In genomic region chr2:30357552-30358510, GRCm38 (mm10) we compare ENCODE assay signal across 8 mouse cellular contexts. TPM values are rescaled to one million over a fixed set of nuclear protein-coding genes. Genes with fewer than 3 reads are reported as not detected.
DNase-seq lines count a peak whose midpoint lies in the region; ATAC-seq and TF ChIP-seq lines count a peak whose summit lies in the region.

No protein-coding gene starts in this region.

- TF ChIP-seq POLR2A in thymus, adult 2 months (IDR thresholded peaks at IDR 0.05; ENCODE audit: control insufficient read depth, extremely low read depth, insufficient read depth, low read length, poor library complexity): no peak

- H3K4me3 ChIP-seq in thymus, adult 2 months (ENCODE audit: control insufficient read depth, insufficient read depth, low read length): no peak overlapping the region; the same call in 1 of the 2 replicates
- peak overlapping the region; percentile 82 for H3K4me3 ChIP-seq in liver, embryonic 12.5 days

- H3K4me2 ChIP-seq in liver, embryonic 12.5 days: peak overlapping the region; percentile 98

- ATAC-seq in CD4-positive, CD25-positive, alpha-beta regulatory T cell, adult 4 months: no peak
- no peak for ATAC-seq in liver, embryonic 12.5 days

- TF ChIP-seq CTCF in thymus, adult 2 months (IDR thresholded peaks at IDR 0.05; ENCODE audit: borderline replicate concordance, control insufficient read depth, extremely low read depth, insufficient read depth, low read length, poor library complexity): no peak

- peak; percentile 13 for DNase-seq in CD4-positive, CD25-positive, alpha-beta regulatory T cell, adult 2 months (ENCODE audit: low read depth, low spot score)
- DNase-seq in thymus, postnatal 14 days: peak; percentile 27
- DNase-seq in thymus, adult 2 months: no peak
- peak; percentile 17 for DNase-seq in heart, adult 8-10 months (ENCODE audit: low spot score)
- peak; percentile 44 for DNase-seq in right cerebral cortex, postnatal 14 days
- no peak for DNase-seq in adipocyte (ENCODE audit: low spot score)

- 73% methylated on average over 8 of the region's 8 CpGs for WGBS in thymus, adult 2 months
- 51% methylated on average over 8 of the region's 8 CpGs for WGBS in liver, embryonic 12.5 days (ENCODE audit: insufficient replicate concordance)

- H3K36me3 ChIP-seq in thymus, adult 2 months (ENCODE audit: control insufficient read depth, insufficient read depth, low read length): no peaks in the 10 kb centered on the region; the same call in 1 of the 2 replicates
- H3K36me3 ChIP-seq in liver, embryonic 12.5 days: peaks cover 23% of the 10 kb centered on the region

- no peak overlapping the region for H3K27ac ChIP-seq in thymus, adult 2 months (ENCODE audit: control insufficient read depth, insufficient read depth, low read length)
- peak overlapping the region; percentile 27 for H3K27ac ChIP-seq in liver, embryonic 12.5 days

- H3K27me3 ChIP-seq in thymus, adult 2 months (ENCODE audit: control insufficient read depth, insufficient read depth, low read length): no peaks in the 10 kb centered on the region
- H3K27me3 ChIP-seq in liver, embryonic 12.5 days (replicated peaks): no peaks in the 10 kb centered on the region

- H3K9ac ChIP-seq in liver, embryonic 12.5 days: peak overlapping the region; percentile 83

- H3K9me3 ChIP-seq in liver, embryonic 12.5 days (replicated peaks): 0 out of 2 replicates have a peak, but pooled peaks cover 4% of the 10 kb centered on the region

- peaks cover 12% of the 10 kb centered on the region for H3K4me1 ChIP-seq in thymus, adult 2 months (replicated peaks; ENCODE audit: control insufficient read depth, insufficient read depth, low read length)
- H3K4me1 ChIP-seq in liver, embryonic 12.5 days: peaks cover 51% of the 10 kb centered on the region

RNA-seq across cellular contexts. Expression of gene Sh3glb2, which starts 1.3 kb away (rescaled TPM):
- polyA plus RNA-seq in CD4-positive, CD25-positive, alpha-beta regulatory T cell, adult 4 months (2017; shearing (Covaris generic)): 100 to 1,000 TPM in 1 of 2 experiments, 10 to 100 TPM in 1; 86.1 to 129 TPM
- 253 and 265 TPM in 2 replicates for polyA plus RNA-seq in thymus, adult 2 months (2012; rRNA removed)
- total RNA-seq in heart, adult 8-10 months (2022): 10 to 100 TPM; 37.2 to 45.5 (median 41.6) TPM
- polyA plus RNA-seq in liver, embryonic 12.5 days (2016; fragmentation: Nextera tagmentation; extraction: Ambion mirVana): 30.3 and 33.7 TPM in 2 replicates

RNA-seq across cellular contexts. Expression of gene Miga2, which starts 6.2 kb away (rescaled TPM):
- 1 to 10 TPM; 5.0 to 8.3 TPM for polyA plus RNA-seq in CD4-positive, CD25-positive, alpha-beta regulatory T cell, adult 4 months (2017; shearing (Covaris generic))
- 25.8 and 28.7 TPM in 2 replicates for polyA plus RNA-seq in thymus, adult 2 months (2012; rRNA removed)
- 10 to 100 TPM; 66.5 to 76.0 (median 71.4) TPM for total RNA-seq in heart, adult 8-10 months (2022)
- 12.7 and 13.6 TPM in 2 replicates for polyA plus RNA-seq in liver, embryonic 12.5 days (2016; fragmentation: Nextera tagmentation; extraction: Ambion mirVana)

RNA-seq across cellular contexts. Expression of gene Dolpp1, which starts 34.2 kb away (rescaled TPM):
- 10 to 100 TPM; 16.9 to 28.1 TPM for polyA plus RNA-seq in CD4-positive, CD25-positive, alpha-beta regulatory T cell, adult 4 months (2017; shearing (Covaris generic))
- 97.2 and 98.9 TPM in 2 replicates for polyA plus RNA-seq in thymus, adult 2 months (2012; rRNA removed)
- 1 to 10 TPM; 5.7 to 9.8 (median 7.9) TPM for total RNA-seq in heart, adult 8-10 months (2022)
- polyA plus RNA-seq in liver, embryonic 12.5 days (2016; fragmentation: Nextera tagmentation; extraction: Ambion mirVana): 23.5 and 24.3 TPM in 2 replicates

RNA-seq across cellular contexts. Expression of gene Crat, which starts 57.8 kb away (rescaled TPM):
- polyA plus RNA-seq in CD4-positive, CD25-positive, alpha-beta regulatory T cell, adult 4 months (2017; shearing (Covaris generic)): 1 to 10 TPM; 1.1 to 2.2 TPM
- polyA plus RNA-seq in thymus, adult 2 months (2012; rRNA removed): 93.9 and 96.4 TPM in 2 replicates
- 100 to 1,000 TPM; 490 to 636 (median 559) TPM for total RNA-seq in heart, adult 8-10 months (2022)
- 26.0 and 28.6 TPM in 2 replicates for polyA plus RNA-seq in liver, embryonic 12.5 days (2016; fragmentation: Nextera tagmentation; extraction: Ambion mirVana)

RNA-seq across cellular contexts. Expression of gene Ptpa, which starts 58.0 kb away (rescaled TPM):
- 10 to 100 TPM; 37.8 to 86.7 TPM for polyA plus RNA-seq in CD4-positive, CD25-positive, alpha-beta regulatory T cell, adult 4 months (2017; shearing (Covaris generic))
- polyA plus RNA-seq in thymus, adult 2 months (2012; rRNA removed): 180 and 227 TPM in 2 replicates
- total RNA-seq in heart, adult 8-10 months (2022): 100 to 1,000 TPM in 1 of 4 experiments, 10 to 100 TPM in 3; 74.6 to 100 (median 83.0) TPM
- 168 and 173 TPM in 2 replicates for polyA plus RNA-seq in liver, embryonic 12.5 days (2016; fragmentation: Nextera tagmentation; extraction: Ambion mirVana)

Comparison
In these comparisons a context has a peak if more than half of its experiments do, and no peak if none do; other contexts are left out.
1. DNase-seq: peak in CD4-positive, CD25-positive, alpha-beta regulatory T cell, adult 2 months (single experiment), thymus, postnatal 14 days (single experiment), heart, adult 8-10 months (single experiment) and right cerebral cortex, postnatal 14 days (single experiment); none in thymus, adult 2 months (single experiment) and adipocyte (single experiment).